Mouse (Mus musculus) left cerebral cortex, adult 2 months (tissue): Measurements from ENCODE around the gene Epo. TPM values are rescaled to one million over a fixed set of nuclear protein-coding genes. Genes with fewer than 3 reads are reported as not detected.

Experiments used
- DNase-seq, 2 experiments: peaks; one replicate each; pipeline ENCODE4 v3.0.0; 2021 to 2022; ENCODE audit warnings: low spot score in 2 of 2, mixed read lengths in 1 of 2; ENCODE audit errors: extremely low spot score in 1 of 2
- H3K27ac ChIP-seq: fragments of 200-600 bp; 2 replicates; pipeline ENCODE4 v1.8.1; 2022
- H3K4me3 ChIP-seq: fragments of 200-600 bp; 2 replicates; pipeline ENCODE4 v1.8.1; 2022
- CTCF ChIP-seq: fragments of 200-600 bp; IDR thresholded peaks from 2 replicates; pipeline ENCODE4 v1.8.1; 2022; ENCODE audit warnings: antibody characterized with exemption, mild to moderate bottlenecking, moderate library complexity
- intact Hi-C: fragments of 180-260 bp; cut with DNase I; formaldehyde crosslinking; loops from one replicate; pipeline ENCODE4 v1.15.1; 2025
- long read RNA-seq, 2 experiments: library from polyadenylated mRNA; stranded (forward); transcript quantifications; one replicate each; pipeline ENCODE4 v2.0.0; 2021; ENCODE audit warnings: borderline mapping rate in 2 of 2
- total RNA-seq, 2 experiments: library from RNA; stranded (reverse); gene quantifications; 2 replicates each; pipeline ENCODE4 v1.2.3; 2021

The Epo gene
- total RNA-seq, result not detected
- long read RNA-seq, experiment 1, partial matches to known transcripts, result 0 of 8 reads
- long read RNA-seq, experiment 1, other reads (novel, unspliced or antisense), result 8 of 8 reads
- long read RNA-seq, experiment 2, partial matches to known transcripts, result 0 of 5 reads
- long read RNA-seq, experiment 2, other reads (novel, unspliced or antisense), result 5 of 5 reads

DNA sequence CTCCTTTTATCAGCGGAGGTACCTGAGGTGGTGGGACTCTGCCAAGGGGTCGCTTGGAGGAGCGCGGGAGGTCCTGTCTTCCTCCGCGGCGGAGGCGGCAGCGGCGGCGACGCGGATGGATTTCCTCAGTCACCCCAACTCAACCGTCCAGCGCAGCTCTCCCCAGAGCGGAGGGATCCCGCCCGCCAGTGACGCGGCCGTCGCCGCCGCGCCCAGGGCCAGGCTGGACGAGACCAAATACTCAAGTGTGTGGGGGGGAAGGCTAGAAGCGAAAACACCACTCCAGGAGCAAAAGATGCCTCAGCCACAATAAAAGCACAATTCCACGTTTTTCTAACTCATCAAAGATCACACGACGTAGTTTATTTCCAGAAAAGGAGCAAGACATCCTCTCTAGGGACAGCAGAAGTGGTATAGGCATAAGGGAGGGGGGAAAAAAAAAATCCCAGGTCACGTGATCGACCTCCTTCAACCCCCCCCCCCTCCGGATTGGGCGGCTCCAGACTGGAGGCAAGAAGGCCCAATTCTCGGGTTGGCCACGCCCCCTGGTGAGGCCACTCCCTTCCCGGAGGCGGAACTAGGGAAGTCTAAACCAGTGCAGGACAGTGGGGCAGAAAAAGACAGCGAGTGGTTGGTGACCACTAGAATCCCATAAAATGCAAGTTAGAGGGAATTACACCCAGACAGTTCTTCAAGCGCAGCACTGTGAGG is at the start of gene Epo, which contains the start of gene Gnb2:
Epo (minus strand) TSS at position 126 of the 711 bp plus-strand sequence.
Gnb2 (minus strand) TSS at position 394 of the 711 bp plus-strand sequence.
- peak within 1 kb of the TSS; percentile 97 for H3K4me3 ChIP-seq
- DNase-seq, result peak; percentile 96
- H3K27ac ChIP-seq, result peak within 1 kb of the TSS; percentile 100
- intact Hi-C loops, result loop anchor here (1.0 to 5.0 kb wide), 4 partner anchors 20 to 634 kb away; partner anchors contain the start of genes Actl6b and Tsc22d4
- no peak for TF ChIP-seq CTCF

DNA sequence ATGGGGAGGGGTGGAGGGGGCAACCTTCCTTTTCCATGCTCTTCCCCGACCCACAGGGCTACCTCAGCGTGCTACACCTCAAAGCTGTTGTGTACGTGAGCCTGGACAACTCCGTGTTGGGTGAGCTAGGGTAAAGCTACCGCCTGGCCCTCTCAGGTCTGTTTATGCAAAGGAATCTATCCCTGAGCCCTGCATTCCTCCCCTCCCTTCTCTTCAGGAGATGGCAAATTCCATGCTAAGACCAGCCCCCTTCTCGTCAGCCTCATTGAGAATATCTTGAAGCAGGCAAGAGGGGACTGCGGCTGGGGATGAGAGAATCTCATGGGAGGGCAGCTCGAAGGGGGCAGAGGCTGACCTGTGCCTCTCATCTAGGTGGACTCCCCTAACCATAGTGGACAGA is 49.7 kb upstream of the Epo start:
- Histone ChIP-seq H3K27ac (no peak overlapping the region), H3K4me3 (no peak overlapping the region)
- intact Hi-C loops, result no loop called here
- no peak for DNase-seq
- TF ChIP-seq CTCF, result no peak

DNA sequence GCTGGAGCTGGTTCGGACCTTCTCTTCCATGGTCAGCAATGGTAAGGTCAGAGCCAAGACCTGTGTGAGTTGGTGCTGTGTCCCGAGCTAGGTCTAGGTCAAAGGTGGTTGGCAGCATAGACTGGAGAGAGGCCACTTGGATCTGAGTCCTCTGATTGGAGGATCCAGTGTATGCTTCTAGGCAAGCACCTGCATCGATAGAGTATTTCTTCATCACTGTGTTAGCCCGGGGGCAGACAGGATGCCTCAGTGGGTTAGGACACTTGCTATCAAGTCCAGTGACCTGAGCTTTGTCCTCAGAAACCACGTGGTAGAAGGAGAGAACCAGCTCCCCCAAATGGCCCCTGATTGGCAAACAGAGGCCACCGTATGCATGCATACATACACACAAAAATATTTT is 47.2 kb upstream of the Epo start:
- TF ChIP-seq CTCF, result no peak
- Histone ChIP-seq H3K4me3 (no peak overlapping the region), H3K27ac (no peak overlapping the region)
- intact Hi-C loops, result no loop called here
- no peak for DNase-seq

DNA sequence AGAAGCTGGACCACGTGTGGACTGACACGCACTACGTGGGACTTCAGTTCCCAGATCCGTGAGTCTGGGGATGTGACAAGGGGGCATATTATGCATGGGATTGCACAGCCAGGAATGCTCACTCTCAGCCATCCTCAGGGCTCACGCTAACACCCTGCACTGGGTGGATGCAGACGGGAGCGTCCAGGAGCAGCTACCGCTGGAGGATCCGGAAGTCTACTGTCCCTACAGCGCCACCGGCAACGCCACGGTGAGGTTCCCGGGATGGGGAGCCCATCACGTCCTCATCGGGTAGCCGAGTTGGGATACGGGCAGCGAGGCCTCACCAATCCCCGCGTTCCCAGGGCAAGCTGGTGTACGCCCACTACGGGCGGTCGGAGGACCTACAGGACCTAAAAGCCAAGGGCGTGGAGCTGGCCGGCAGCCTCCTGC is 41.4 kb upstream of the Epo start:
- H3K4me3 ChIP-seq, result peak overlapping the region; percentile 42
- TF ChIP-seq CTCF, result peak; percentile 45
- peak overlapping the region; percentile 4; the same call in 1 of the 2 replicates for H3K27ac ChIP-seq
- peak in 1 of 2 experiments; percentile 64 for DNase-seq
- intact Hi-C loops, result loop anchor here (10.0 kb wide), 1 partner anchor 60 kb away; the partner anchor contains the start of gene Gigyf1

DNA sequence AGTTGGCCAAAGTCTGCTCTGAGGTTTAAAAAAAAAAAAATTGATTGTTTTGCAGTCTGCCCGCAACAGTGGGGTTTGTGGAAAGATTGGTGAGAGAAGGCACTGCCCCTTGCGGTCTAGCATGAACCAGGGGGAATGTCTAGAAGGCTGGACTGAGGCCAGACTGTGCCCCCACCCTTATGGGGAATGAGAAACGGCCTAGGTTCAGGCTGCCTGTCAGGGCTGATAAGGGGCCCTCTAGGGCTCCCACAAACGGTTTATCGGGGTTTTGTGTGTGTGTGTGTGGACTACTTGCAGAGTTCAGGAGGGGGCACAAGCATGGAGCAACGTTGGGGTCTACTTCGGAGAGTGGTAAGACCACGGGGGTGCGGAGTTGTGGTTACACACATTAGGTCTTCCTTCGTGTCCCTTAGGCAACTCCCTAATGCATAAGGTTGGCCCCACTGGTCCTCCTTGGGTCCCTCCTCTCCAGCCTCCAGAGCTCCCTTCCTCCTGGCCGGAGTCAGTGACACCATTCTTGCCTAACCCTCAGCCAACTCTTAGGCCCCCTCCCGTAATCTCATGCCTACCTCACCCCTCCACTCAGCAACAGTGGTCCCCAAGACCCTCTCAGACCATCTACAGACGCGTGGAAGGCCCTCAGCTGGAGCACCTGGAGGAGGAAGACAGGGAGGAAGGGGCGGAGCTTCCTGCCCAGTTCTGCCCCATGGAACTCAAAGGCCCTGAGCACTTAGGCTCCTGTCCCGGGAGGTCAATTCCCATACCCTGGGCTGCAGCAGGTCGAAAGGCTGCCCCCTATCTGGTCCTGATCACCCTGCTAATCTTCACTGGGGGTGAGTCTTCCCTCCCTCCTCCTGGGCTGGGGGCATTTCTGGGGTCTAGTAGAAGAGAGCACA is 37.9 kb upstream of the Epo start:
- H3K4me3 ChIP-seq, result no peak overlapping the region
- TF ChIP-seq CTCF, result no peak
- no peak overlapping the region for H3K27ac ChIP-seq
- intact Hi-C loops, result loop anchor here (10.0 kb wide), 1 partner anchor 56 kb away; the partner anchor contains the start of gene Gigyf1
- no peak for DNase-seq

DNA sequence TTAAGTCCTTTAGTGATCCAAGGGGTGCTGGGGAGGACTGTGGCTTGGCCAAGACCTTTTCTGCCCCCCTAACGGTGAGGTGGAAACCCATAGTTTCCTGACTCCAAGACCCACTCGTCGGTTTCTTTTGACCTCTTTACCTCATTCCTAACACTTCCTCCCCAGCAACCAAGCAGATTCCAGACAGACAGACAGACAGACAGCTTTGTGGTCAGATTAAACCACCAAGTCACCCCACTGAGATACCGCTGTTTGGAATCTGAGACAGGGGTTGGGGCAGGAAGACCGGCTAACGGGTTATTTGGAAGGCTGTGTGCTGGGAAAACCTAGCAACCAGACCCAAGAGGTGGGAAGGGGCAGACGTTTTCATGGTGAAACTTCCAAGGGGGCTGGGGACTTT is 37.1 kb upstream of the Epo start:
- intact Hi-C loops, result loop anchor here (10.0 kb wide), 1 partner anchor 55 kb away; the partner anchor contains the start of gene Gigyf1
- no peak for DNase-seq
- Histone ChIP-seq H3K27ac (no peak overlapping the region), H3K4me3 (no peak overlapping the region)
- no peak for TF ChIP-seq CTCF

DNA sequence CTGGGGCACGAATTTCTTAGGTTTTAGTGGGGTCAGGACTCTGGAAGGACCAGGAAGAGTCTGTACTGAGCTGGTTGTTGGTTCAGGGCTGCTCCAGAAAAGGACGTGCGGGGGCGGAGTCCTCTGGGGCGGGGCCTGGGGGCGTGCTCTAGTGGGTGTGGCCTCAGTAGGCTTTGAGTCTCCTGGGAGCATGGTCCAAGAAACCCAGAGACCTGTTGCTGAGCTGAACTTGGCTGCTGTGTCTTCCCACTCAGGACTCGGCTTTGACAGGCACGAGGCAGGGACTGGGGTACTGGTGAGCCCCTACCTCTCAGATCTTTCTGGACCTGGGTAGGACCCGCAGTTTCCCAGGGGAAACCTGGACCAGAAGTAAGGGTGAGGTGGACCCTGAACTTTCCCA is 36.6 kb upstream of the Epo start, which contains the start of gene Tfr2:
Tfr2 (plus strand) TSS at position 176 of the 400 bp plus-strand sequence.
- no peak within 1 kb of the TSS for H3K4me3 ChIP-seq
- no peak for DNase-seq
- H3K27ac ChIP-seq, result no peak within 1 kb of the TSS
- TF ChIP-seq CTCF, result no peak
- intact Hi-C loops, result loop anchor here (10.0 kb wide), 1 partner anchor 55 kb away; the partner anchor contains the start of gene Gigyf1

DNA sequence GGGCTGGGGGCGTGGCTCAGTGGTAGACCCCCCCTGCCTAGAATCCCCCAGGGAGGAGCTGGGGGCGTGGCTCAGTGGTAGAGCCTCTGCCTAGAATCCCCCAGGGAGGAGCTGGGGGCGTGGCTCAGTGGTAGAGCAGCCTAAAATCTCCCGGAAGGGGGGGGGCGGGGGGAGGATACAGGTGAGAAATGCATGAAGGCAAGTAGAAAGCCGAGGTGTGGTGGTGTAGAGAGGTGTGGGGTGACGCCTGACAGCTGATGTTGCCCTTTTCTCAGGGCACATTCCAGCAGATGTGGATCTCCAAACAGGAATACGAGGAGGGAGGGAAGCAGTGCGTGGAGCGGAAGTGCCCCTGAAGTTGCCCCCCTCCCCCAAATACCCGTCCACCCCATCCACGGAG is 36.0 kb upstream of the Epo start:
- TF ChIP-seq CTCF, result no peak
- Histone ChIP-seq H3K4me3 (no peak overlapping the region), H3K27ac (no peak overlapping the region)
- intact Hi-C loops, result no loop called here
- DNase-seq, result no peak

DNA sequence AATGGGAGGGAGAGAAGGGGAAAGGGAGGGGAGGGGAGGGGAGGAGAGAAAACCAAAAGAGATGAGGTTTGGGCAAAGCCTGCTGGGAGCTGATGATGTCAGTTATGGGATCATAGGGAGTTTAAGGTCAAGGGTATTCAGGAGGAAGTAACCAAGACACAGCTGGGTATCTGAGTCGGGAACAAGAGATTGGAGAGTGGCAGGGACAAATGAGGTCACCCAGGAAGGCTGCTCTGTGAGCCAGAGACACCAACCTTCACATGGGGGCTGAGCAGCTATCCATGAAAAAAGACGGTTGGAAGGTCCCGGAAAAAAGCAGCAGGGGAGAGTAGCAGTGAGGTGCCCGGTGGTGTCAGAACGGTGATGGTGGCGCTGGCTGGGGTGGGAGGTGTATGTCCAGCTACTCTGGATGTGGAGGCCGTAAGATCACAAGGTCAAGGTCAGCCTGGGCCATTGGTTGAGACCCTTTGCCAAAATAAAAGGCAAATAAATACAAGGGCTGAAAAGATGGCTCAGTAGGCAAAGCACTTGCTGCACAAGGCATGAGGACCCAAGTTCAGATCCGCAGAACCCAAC is 35.3 kb upstream of the Epo start:
- Histone ChIP-seq H3K4me3 (no peak overlapping the region), H3K27ac (no peak overlapping the region)
- DNase-seq, result no peak
- TF ChIP-seq CTCF, result no peak
- intact Hi-C loops, result no loop called here

DNA sequence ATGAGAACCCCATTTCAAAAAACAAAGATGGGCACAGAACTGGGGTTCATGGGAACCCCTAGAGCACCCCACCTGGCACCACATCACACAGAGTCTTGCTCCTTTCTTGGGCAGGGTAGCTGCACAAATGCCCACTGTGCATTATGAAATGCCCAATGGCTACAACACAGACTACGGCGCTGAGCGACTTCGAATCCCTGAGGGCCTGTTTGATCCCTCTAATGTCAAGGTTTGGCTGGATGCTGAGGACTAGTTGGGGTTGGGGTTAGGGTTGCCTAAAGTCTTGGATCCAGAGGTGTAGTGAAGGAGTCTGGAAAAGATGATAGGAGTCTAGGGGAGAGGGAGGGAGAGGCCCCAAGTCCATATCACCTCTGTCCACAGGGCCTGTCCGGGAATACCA is 33.4 kb upstream of the Epo start:
- TF ChIP-seq CTCF, result no peak
- DNase-seq, result no peak
- intact Hi-C loops, result no loop called here
- H3K27ac ChIP-seq, result no peak overlapping the region
- no peak overlapping the region for H3K4me3 ChIP-seq

DNA sequence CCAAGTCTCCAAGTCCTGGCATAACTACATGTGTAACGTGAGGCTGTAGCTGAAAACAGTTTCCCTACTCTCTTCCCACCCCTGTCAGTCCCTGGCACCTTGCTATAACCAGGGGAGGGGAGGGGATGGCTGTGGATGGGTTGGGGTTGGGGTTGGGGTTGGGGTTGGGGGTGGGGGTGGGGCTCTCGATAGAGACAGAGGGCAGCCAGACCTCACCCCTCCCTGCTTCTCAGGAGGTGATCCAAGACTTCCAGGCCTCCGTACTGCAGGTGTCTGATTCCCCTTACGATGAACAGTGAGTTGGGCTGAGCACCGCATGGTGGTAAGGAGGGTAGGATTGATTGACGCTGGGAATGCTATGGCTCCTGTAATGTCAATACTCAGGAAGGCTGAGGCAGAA is 32.7 kb upstream of the Epo start:
- TF ChIP-seq CTCF, result no peak
- no peak for DNase-seq
- no peak overlapping the region for H3K4me3 ChIP-seq
- no peak overlapping the region for H3K27ac ChIP-seq
- intact Hi-C loops, result no loop called here
